Mouse (Mus musculus) embryo, embryonic 10 days (tissue): ENCODE data around the gene Bub1.

Experiments
- DNase-seq: peaks from one replicate; pipeline ENCODE4 v3.0.0-alpha.2; 2015; ENCODE audit warnings: low spot score

Bub1 gene

DNA sequence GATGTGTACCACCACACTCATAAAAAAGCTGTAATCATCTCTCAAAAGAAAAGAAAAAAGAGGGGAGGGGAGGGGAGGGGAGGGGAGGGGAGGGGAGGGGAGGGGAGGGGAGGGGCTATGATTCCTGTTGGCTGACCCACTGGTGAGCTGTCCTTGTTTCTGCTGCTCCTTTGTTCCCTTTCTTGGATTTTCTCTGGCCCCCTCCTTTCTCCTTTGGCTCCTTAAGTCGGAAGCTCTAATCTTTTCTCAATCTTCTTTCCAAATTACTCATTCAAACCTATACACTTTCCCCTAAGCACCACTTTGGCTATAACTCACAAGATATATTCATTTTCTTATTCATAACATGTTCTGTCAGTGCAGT is 57.1 kb downstream of the Bub1 start:
- no peak for DNase-seq

DNA sequence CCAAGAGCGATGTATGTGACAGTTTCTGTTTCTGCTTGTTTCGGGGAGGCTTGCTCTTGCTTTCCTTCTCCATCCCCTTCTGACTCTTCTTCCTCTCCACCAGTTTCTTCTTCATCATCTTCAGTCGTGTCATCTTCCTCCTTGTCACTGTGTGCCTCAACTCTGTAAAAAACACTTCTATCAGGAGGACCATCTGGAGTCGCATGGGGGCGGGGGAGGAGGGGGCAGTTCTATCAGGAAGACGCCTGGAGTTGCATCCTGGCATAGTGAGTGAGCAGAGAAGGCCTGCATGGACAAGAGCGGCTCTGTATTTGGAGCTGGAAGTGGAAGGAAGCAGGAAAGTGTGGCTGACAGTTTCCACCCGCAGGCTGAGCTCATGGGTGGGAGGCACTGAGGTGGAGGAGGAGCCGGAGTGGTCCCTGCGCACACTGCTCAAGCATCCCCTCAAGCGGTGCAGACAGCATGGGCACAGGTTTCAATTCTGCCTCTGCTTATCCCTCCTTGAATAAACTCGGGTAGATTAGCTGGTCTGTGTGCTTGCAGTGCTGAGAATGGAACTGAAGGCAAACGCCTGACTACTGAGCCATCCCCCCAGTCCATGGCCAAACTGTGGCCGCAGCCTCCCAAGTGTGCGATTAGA is 57.6 kb downstream of the Bub1 start:
- DNase-seq, result peak; percentile 19

DNA sequence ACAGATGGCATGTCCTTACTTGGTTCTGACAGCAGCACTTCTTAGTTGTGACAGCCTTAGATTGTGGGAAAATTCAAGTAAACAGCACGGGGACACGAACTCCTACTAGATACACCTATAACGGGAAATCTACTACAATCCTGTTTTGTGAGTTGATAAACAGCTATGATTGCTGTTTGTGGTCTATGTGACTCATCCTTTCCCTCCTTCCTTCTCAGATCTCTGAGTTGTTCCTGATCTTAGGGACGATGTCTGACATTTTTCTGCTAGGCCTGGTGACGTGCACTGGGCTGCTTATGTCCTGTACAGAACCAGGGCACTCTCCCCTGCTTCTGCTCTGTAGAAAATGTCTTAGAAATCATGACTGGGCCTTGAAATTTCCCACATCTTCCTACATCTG is 70.1 kb downstream of the Bub1 start:
- no peak for DNase-seq

DNA sequence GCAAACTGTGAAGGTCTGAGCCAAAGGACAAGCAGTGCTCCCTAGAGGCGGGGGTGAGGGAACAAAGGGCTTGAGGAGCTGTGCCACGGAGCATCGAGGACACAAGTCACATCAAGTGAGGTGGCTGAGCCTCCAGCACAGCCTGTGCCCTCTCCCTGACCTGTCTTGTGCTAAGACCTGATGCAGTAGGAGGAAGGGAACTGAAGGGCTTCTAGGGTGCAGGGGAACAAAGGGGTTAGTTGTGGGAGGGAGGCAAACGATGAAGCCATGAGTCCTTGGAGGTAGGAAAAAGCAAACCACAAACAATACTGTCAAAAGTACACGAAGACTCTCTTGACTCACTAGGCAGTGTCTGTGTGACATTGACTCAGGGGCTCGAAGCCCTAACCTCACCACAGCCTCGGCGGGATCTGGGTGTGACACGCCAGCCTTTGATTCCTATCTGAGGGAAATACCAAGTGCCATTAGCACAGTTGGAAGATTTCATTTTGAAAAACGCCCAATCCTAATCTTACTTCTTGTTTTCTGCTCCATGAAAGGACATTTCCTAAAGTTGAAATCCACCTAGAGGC is 71.2 kb downstream of the Bub1 start:
- DNase-seq, result no peak

DNA sequence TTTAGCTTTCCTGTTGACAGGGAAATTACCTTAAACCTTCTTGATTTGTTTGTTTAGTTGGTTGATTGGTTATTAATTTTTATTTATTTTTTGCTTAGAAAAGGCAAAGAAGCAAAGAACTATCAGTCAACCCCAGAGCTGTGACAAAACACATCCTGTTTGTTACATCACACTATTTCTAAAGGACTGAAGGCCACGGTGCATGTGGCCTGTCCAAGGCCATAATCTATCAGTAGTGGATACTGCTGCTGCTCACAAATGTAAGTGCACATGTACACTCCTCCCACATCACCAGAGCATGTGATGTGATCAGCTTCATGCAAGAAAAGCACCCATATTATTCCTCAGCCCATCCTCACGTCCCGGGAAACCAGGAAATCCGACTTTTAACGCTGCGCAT is 71.7 kb downstream of the Bub1 start:
- no peak for DNase-seq

DNA sequence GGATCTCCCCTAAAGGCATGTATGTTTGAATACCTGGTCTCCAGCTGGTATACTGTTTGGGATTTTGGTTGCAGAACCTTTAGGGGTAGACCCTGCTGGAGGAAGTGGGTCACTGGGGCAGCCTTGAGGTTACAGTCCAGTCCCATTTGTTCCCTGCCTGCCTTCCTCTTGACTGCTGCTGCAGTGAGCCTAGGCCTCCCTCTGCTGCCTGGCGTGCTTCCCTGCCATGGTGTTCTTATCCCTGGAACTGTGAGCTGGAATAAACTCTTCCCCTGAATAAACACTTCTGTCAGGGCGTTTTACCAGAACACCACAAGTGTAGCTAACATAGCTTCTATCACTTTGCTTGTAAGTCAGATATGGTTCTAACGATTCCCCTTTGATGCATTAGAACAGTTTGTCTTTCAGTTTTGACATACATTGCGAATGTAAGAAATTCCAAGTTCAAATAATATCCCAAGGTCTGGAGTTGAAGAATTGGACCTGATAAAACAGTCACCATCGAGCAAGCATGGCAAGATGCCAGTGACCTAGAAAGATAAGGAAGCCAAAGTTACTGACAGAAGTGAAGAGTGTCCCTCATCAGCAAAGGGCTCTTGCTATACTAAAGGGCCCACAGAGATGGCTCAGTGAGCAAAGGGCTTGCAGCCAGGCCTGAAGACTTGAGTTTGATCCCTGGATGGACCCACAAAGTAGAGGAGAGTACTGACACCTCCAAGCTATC is 72.3 kb downstream of the Bub1 start:
- DNase-seq, result no peak

DNA sequence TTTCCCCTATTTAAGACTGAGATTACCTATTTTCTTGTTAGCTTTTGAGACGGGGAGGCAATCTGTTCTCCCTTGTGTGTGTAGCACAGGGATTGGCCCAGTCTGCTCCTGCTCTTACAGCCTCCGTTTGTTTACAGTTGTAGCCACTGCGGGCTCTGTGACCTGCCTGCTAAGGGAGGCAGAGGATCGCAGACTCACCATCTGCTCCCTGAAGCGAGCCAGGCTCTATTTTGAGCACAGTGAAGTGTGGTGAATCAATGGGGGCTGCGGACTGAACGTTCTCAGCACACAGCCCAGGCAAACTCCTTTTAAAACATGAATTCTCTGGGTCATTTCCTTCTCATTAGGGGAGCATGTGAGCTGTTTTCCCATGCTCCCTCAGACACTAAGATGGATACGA is 74.5 kb downstream of the Bub1 start:
- DNase-seq, result peak; percentile 9

DNA sequence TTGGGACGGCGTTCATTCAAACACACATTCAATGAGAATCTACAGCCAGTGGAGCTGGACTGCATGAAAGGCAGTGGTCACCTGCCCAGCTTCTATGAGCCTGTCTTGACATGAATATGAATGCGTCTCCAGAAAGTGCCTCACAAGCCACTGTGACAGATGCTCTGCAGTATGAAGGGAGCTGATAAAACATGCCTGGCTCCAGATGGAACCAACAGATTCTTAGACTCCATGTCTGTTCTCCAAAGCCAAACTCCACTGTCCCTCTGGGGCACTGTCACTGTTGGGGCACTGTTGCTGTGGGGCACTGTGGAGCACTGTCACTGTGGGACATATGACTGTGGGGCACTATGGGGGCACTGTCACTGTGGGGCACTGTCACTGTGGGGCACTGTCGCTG is 77.6 kb downstream of the Bub1 start:
- no peak for DNase-seq

DNA sequence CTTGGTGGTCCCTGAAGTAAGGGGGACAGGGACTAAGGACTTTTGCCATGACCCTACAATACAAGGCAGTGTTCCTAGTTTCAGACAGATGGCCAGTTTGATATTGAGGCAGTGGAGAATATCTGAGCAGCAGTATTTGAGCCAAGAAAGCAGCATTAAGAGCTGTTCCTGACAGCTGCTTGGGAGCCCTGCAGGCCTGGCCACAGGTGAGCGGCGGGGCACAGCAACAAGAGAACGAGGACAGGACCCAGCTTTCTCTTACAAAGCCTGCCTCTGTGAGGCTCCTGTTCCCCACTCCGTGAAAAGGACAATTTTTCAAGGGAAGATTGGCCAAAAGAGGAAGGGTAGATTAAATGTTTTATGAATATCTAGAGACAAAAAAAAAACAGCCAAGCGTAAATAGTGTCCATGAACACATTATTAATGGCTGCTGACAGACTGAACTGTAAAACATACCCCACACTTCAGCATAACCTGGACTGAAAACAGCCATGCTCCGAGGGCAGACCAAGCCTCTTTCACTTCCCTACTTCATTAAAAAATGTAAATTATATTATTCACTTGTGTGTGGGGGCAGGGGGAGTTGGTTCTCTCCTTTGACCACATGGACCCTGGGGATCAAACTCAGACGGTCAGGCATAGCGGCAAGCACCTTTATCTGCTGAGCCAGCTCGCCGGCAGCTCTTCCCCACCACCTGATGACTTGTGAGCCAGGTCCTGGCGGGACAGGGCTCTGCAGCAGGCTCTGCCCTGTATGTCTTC is 79.6 kb downstream of the Bub1 start:
- no peak for DNase-seq
